Mouse (Mus musculus) frontal cortex, adult (tissue): ENCODE results near the gene Duxbl1.
"Not testable (repeated sequence)": the region's sequence is repeated elsewhere in the genome, so short reads cannot be mapped to it uniquely, and the experiment has no call there.

Experiments used
- ATAC-seq: cut with Nextera tagmentation; 2 replicates; pipeline ENCODE4 v1.9.2; 2017; ENCODE audit warnings: mild to moderate bottlenecking, moderate library complexity, mixed read lengths; ENCODE audit not compliant: low TSS enrichment

Gene Duxbl1

DNA sequence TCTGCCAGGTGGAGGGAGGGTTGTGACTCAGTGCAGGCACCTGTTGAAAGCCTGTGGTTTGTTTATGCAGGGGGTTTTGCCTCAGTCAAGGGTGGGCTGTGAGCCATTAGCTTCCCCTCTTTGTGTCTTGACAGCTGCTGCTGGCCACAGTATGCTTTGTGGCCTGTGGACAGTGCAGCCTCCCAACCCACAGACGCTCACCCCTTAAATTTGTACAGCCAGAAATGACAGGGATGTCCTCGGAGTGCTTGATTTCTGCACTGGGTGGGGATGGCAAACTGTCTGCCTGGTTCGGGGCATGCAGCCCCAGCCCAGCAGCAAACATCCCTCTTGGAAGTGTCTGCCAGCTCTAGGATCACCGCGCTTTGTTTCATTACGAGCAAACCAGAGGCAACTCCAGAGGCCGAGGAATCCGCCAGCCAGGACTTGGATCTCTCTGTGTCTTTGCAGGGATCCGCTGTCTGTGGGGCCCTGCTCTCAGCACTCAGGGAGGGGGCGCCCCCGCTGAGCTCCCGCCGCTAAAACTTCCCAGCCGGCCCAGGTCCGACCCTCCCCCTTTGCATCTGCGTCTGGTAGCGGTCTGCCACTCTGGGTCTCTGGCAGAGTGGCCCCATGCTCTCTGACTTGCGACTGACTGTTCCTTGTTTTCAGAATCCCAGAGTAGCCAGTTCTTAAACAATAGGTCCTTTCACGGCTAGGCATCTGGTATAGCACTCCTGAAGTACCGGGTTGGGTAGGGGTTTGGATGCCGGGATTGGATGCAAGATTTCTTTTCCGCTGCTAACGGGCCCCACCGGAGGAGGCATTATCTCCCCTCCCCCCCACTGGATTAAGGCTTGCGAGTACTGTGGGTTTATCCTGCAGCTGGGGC is at the start of gene Duxbl1:
Duxbl1 (plus strand) TSS at position 207 of the 871 bp plus-strand sequence.
- peak; percentile 27; the same call in 1 of the 2 replicates for ATAC-seq

- not testable (repeated sequence) for ATAC-seq
Measured at GRCm38 (mm10) chr14:25936867-25937630, 41.3 kb upstream of the Duxbl1 start.

DNA sequence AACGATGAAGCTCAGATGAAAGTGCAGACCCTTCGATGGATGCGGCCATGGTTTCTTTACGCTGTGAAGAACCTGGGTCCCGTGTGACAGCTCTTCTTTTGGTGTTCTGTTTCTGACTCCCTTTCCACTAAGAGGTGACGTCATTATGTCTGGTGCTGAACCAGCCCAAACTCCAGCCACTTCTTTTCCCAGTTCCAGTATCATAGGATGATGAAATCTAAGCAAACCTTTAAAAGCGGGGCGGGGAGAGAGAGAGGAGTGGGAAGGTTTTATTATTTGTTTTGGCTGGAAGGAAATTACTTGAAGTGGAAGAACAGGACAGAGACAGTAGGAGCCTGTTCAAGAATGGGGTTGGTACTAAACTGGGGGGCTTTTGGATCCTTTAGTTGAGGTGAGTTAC is 40.4 kb upstream of the Duxbl1 start, which contains the start of gene Cphx1:
Cphx1 (plus strand) TSS at position 301 of the 400 bp plus-strand sequence.
- ATAC-seq = not testable (repeated sequence)

- not testable (repeated sequence) for ATAC-seq
Measured at GRCm38 (mm10) chr14:25957861-25958260, 20.5 kb upstream of the Duxbl1 start.

DNA sequence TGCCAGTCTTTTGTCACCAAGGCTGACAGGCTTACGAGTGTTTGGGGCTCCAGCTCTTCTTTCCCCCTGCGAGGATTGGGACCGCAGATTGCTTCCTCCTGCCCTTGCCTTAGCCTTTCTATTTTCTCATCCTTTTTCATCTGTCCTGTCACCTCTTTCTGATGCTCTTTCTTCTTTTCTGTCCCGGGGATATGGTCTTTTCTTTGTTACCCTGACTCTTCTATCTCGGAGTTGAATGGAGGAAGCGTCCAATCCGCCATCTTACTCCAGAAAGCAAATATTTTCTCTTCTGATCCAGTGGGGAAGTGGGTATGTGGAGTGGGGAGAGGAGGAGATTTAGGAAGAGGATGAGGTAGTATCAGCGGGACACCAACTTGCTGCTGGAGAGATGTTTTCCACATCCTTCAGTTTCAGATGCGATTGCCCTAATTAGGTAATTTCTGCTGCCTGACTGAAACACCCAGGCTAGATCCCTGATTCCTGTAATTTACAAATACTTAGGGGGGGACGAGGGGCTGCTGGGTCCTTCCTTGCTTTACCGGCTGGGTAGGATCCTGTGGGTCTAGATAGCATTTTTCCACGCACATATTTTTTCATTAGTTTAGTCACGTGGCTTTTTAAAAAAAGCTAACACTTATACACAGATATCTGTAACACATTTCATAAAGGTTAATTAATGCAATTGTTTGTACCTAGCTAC is 1.0 kb downstream of the Duxbl1 start:
- ATAC-seq = not testable (repeated sequence)

DNA sequence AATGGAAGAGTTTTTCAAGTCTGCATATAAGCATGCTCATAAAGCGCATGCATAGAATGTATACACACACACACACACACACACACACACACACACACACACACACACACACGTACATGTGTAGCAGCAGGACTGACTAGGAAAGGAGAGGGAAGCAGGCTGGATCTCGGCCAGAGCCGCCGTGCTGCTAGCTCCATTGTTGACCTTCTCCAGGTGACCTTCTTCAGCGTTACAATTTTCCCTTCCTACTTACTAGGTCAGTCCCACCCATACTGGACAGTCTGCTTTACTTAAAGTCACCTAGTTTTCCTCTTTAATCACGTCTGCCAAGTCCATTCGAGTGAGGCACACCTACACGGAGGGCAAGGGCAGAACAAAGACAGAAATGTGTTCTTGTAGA is 3.5 kb downstream of the Duxbl1 start:
- not testable (repeated sequence) for ATAC-seq

DNA sequence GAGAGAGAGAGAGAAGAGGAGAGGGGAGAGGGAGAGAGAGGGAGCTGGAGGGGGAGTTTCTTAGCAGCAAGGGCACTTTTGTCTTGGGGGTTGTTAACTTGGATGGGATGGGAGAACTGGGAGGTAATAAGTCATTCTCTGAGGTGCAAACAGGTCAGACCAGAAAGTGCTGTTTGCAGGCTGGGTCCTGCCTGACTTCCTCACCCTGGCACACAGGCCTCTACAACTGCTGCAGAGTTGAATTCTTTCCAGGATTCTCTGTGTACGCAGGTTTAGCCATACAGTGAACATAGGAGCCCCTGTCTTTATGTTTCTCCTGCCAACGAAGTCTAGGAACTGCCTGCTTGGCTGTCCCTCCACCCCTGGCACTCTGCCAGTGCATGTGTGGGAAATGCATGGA is 29.1 kb downstream of the Duxbl1 start:
- ATAC-seq = not testable (repeated sequence)

DNA sequence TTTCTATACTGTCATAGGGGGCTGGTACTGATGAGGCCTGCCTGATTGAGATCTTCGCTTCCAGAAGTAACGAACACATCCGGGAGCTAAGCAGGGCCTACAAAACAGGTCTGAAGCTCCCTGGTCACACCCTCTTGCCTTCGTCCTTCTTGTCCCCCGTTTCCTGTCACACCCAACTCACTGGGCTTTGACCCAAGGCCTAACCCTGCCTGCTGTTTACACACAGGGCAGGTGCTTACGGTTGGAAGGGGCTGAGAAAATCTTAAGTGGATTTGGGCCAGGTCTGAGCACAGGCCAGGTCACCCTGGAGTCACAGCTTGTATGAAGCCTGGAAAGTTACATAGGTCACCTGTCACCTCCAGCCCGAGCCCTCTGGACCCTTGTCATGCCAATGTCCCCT is 38.0 kb downstream of the Duxbl1 start:
- ATAC-seq = not testable (repeated sequence)

DNA sequence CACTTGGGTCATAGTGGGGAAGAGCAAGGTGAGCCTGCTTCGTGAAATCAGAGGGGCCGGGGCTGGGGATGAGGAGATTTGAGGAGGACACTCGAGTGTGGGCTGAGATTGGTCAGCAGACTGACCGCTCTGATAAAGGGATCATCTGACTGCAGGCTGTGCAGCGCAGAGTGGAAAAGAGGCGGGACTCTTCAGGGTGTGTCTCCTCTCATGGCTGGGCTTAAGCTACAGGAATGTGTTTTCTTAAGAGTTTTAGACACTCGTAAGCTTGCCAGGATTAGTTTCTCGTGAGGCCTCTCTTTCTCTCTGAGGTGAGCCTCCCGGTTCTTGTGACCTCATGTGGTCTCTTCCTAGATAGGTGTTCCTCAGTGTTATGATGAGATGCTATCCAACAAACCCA is 43.2 kb downstream of the Duxbl1 start:
- not testable (repeated sequence) for ATAC-seq

DNA sequence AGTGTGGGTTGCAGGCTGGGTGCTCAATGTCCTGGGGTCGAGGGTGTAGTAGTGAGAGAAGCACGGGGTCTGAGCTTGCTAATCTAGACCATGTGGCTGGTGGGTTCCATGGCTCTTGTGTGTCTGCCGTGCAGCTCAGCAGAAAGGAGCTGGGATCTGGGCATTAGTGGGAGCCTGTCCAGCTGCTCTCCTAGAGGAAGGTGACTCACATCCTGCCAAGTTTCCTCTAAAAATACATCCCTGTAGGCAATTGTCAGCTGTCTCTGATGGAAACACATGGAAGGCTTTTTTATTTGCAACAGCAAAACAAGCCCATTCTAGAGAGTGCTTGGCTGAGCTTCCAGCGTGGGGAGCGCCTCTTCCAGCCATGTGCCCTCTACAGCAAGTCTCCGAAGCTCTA is 44.5 kb downstream of the Duxbl1 start:
- peak; percentile 77 for ATAC-seq

DNA sequence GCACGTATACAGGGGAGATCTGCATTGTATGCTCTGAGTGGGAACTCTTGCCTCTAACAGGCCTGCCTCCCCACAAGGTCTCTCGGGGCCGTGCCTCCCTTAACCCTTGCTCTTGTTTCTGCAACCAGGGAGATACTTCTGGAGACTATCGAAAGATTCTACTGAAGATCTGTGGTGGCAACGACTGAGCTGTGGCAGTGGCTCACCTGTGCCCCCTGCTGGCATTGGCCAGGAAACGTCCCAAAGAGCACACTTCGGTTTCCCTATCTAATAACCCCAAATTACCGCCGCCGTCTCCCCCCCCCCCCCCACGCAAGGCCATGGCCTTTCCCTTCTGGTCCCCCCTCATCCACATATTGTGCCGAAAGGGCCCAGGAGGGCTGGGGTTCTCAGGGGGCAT is 47.3 kb downstream of the Duxbl1 start:
- not testable (repeated sequence) for ATAC-seq

DNA sequence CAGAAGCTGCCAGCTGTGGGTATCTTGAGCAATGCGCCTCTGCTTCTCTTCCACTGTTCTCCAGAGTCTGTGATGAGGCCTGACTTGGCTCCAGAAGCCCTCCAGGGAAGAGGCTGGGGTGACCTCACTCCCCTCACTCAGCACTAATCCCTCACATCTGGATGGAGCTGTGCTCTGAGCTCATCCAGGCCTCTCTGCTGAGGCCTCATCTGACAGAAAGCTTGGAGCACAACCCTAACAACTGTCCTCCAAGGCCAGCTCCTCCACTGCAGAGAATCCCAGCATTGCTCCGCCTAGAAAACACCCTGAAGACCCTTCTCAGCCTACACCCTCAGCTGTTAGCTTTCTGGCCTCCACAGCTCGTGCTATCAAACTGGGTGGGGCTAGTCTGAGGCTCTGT is 56.0 kb downstream of the Duxbl1 start:
- ATAC-seq = not testable (repeated sequence)

DNA sequence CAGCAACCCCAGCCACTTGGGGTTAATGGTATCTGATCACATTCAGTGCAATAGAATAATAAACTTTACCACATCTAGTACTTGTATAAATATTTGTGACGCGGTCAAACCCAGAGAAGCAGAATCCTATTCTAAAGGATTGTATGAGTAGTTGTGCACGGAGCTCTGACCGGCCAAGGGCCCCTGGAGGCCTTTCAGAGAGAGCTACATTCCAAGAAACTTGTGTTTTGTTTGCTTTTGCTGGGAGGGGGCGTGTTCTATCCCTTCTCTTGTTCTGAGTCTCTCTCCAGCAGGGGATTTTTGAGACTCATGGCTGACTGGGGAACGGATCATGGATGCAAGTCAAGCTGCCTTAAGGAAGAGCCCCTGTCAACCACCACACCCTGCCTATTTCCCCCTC is 57.1 kb downstream of the Duxbl1 start:
- ATAC-seq = not testable (repeated sequence)
